In genomic region chr3:40800373-40800823, GRCm38 (mm10) we compare ENCODE assay signal across 8 mouse cellular contexts. TPM values are rescaled to one million over a fixed set of nuclear protein-coding genes. Genes with fewer than 3 reads are reported as not detected.
DNase-seq lines count a peak whose midpoint lies in the region; ATAC-seq lines count a peak whose summit lies in the region.

No protein-coding gene starts in this region.

- H3K9me3 ChIP-seq in heart, embryonic 15.5 days (replicated peaks), result no peaks in the 10 kb centered on the region

- H3K27ac ChIP-seq in heart, embryonic 15.5 days, result peak overlapping the region; percentile 83
- peak overlapping the region; percentile 36; the same call in 1 of the 2 replicates for H3K27ac ChIP-seq in macrophage

- peak overlapping the region; percentile 99 for H3K4me3 ChIP-seq in heart, embryonic 15.5 days
- peak overlapping the region; percentile 61 for H3K4me3 ChIP-seq in macrophage (ENCODE audit: inconsistent target)

- peaks cover 11% of the 10 kb centered on the region for H3K4me1 ChIP-seq in heart, embryonic 15.5 days (replicated peaks)

- peak overlapping the region; percentile 90 for H3K9ac ChIP-seq in heart, embryonic 15.5 days

- peaks cover 49% of the 10 kb centered on the region for H3K79me2 ChIP-seq in macrophage (ENCODE audit: inconsistent target)

- H3K36me3 ChIP-seq in heart, embryonic 15.5 days, result peaks cover 8% of the 10 kb centered on the region
- H3K36me3 ChIP-seq in macrophage (ENCODE audit: inconsistent target), result no peaks in the 10 kb centered on the region

- peak; percentile 34 for DNase-seq in urinary bladder, postnatal 25 days (ENCODE audit: low spot score)
- no peak for DNase-seq in urinary bladder, adult 2 months (ENCODE audit: low spot score)
- peak; percentile 65 to 68 for DNase-seq in cerebellum, postnatal 10 days
- peak; percentile 66 to 74 for DNase-seq in kidney, postnatal 4 days
- DNase-seq in spleen, adult 12 weeks (ENCODE audit: low spot score), result peak; percentile 64
- no peak for DNase-seq in layer of hippocampus, adult 11-12 months (ENCODE audit: low spot score)

- WGBS in heart, embryonic 15.5 days, result 0% methylated on average over 37 of the region's 37 CpGs
- WGBS in macrophage (ENCODE audit: missing documents), result 1% methylated on average over 37 of the region's 37 CpGs

- H3K4me2 ChIP-seq in heart, embryonic 15.5 days, result peak overlapping the region; percentile 96

- H3K27me3 ChIP-seq in heart, embryonic 15.5 days, result no peaks in the 10 kb centered on the region

- ATAC-seq in heart, embryonic 15.5 days (replicated peaks; ENCODE audit: insufficient number of reproducible peaks, insufficient read depth, low FRiP score, low read depth), result peak; percentile 79

RNA-seq across cellular contexts. Expression of gene Plk4, which starts 0.6 kb away (rescaled TPM):
- polyA plus RNA-seq in urinary bladder, adult 2 months (2012; rRNA removed), result 3.0 and 3.2 TPM in 2 replicates
- 28.6 and 33.4 TPM in 2 replicates for polyA plus RNA-seq in heart, embryonic 15.5 days (2015; fragmentation: Nextera tagmentation; extraction: Ambion mirVana)
- total RNA-seq in macrophage (2018; cell fraction: chromatin; rRNA removed), result 10 to 100 TPM; 14.8 to 81.6 (median 25.4) TPM
- total RNA-seq in macrophage (2018; cell fraction: cytosol; rRNA removed), result 10 to 100 TPM in 3 of 26 experiments, 1 to 10 TPM in 23; 3.5 to 11.5 (median 5.8) TPM
- total RNA-seq in macrophage (2018; cell fraction: nucleus; rRNA removed), result 10 to 100 TPM; 11.9 to 45.1 (median 21.8) TPM
- 2.7 to 9.9 TPM (median 4.5 TPM) in 3 replicates for polyA plus RNA-seq in macrophage (2018)

RNA-seq across cellular contexts. Expression of gene Mfsd8, which starts 46.3 kb away (rescaled TPM):
- 9.3 and 9.8 TPM in 2 replicates for polyA plus RNA-seq in urinary bladder, adult 2 months (2012; rRNA removed)
- 6.3 and 6.6 TPM in 2 replicates for polyA plus RNA-seq in heart, embryonic 15.5 days (2015; fragmentation: Nextera tagmentation; extraction: Ambion mirVana)
- 10 to 100 TPM in 18 of 26 experiments, 1 to 10 TPM in 8; 4.4 to 41.5 (median 20.4) TPM for total RNA-seq in macrophage (2018; cell fraction: chromatin; rRNA removed)
- 10 to 100 TPM in 11 of 26 experiments, 1 to 10 TPM in 15; 6.2 to 12.2 (median 9.6) TPM for total RNA-seq in macrophage (2018; cell fraction: cytosol; rRNA removed)
- 10 to 100 TPM in 21 of 26 experiments, 1 to 10 TPM in 5; 6.9 to 41.8 (median 18.1) TPM for total RNA-seq in macrophage (2018; cell fraction: nucleus; rRNA removed)
- 9.2 to 11.5 TPM (median 9.9 TPM) in 3 replicates for polyA plus RNA-seq in macrophage (2018)

RNA-seq across cellular contexts. Expression of gene Abhd18, which starts 46.4 kb away (rescaled TPM):
- polyA plus RNA-seq in urinary bladder, adult 2 months (2012; rRNA removed), result 5.1 and 5.5 TPM in 2 replicates
- 14.9 and 18.4 TPM in 2 replicates for polyA plus RNA-seq in heart, embryonic 15.5 days (2015; fragmentation: Nextera tagmentation; extraction: Ambion mirVana)
- total RNA-seq in macrophage (2018; cell fraction: chromatin; rRNA removed), result 10 to 100 TPM in 18 of 26 experiments, 1 to 10 TPM in 8; 1.8 to 50.4 (median 20.0) TPM
- 1 to 10 TPM in 24 of 26 experiments, under 1 TPM in 2; 0.61 to 4.7 (median 2.7) TPM for total RNA-seq in macrophage (2018; cell fraction: cytosol; rRNA removed)
- total RNA-seq in macrophage (2018; cell fraction: nucleus; rRNA removed), result 10 to 100 TPM in 14 of 26 experiments, 1 to 10 TPM in 12; 1.9 to 28.1 (median 11.7) TPM
- polyA plus RNA-seq in macrophage (2018), result 1.3 to 3.4 TPM (median 3.4 TPM) in 3 replicates

RNA-seq across cellular contexts. Expression of gene Hspa4l, which starts 56.1 kb away (rescaled TPM):
- polyA plus RNA-seq in urinary bladder, adult 2 months (2012; rRNA removed), result 7.1 and 9.9 TPM in 2 replicates
- polyA plus RNA-seq in heart, embryonic 15.5 days (2015; fragmentation: Nextera tagmentation; extraction: Ambion mirVana), result 29.2 and 34.9 TPM in 2 replicates
- total RNA-seq in macrophage (2018; cell fraction: chromatin; rRNA removed), result 10 to 100 TPM; 22.8 to 90.0 (median 56.5) TPM
- total RNA-seq in macrophage (2018; cell fraction: cytosol; rRNA removed), result 10 to 100 TPM; 11.7 to 19.6 (median 15.8) TPM
- 10 to 100 TPM; 12.1 to 55.3 (median 28.7) TPM for total RNA-seq in macrophage (2018; cell fraction: nucleus; rRNA removed)
- polyA plus RNA-seq in macrophage (2018), result 8.3 to 17.8 TPM (median 11.8 TPM) in 3 replicates

Comparison
In these comparisons a context has a peak if more than half of its experiments do, and no peak if none do; other contexts are left out.
1. DNase-seq: peak in urinary bladder, postnatal 25 days (single experiment), cerebellum, postnatal 10 days (2 of 2), kidney, postnatal 4 days (2 of 2) and spleen, adult 12 weeks (single experiment); none in urinary bladder, adult 2 months (single experiment) and layer of hippocampus, adult 11-12 months (single experiment).